9 mouse cellular contexts compared by ENCODE assay signal in genomic region chr8:88666435-88666834, GRCm38 (mm10). TPM values are rescaled to one million over a fixed set of nuclear protein-coding genes. Genes with fewer than 3 reads are reported as not detected.
DNase-seq lines count a peak whose midpoint lies in the region; ATAC-seq and TF ChIP-seq lines count a peak whose summit lies in the region.
"Had no signal": no experiment of that assay in that cellular context is flagged by ENCODE, and none has a peak within 500 bp of the region (broad histone marks: within the 10 kb centered on the region; RNA-seq: fewer than 3 reads in every experiment).

No protein-coding gene starts in this region.

- H3K36me3 ChIP-seq in stomach, embryonic 15.5 days = no peaks in the 10 kb centered on the region
- H3K36me3 ChIP-seq: limb, embryonic 13.5 days had no signal

- ATAC-seq in stomach, embryonic 15.5 days (ENCODE audit: insufficient read depth, low FRiP score, low read depth) = peak; percentile 67; the same call in 1 of the 2 replicates

- TF ChIP-seq POLR2A in bone marrow, adult 2 months (IDR thresholded peaks at IDR 0.05; ENCODE audit: borderline replicate concordance, control insufficient read depth, low read depth, low read length) = no peak

- H3K27ac ChIP-seq in bone marrow, adult 2 months (ENCODE audit: control insufficient read depth, insufficient read depth, low read depth, low read length, poor library complexity) = peak overlapping the region; percentile 50; the same call in 1 of the 2 replicates
- no peak overlapping the region; the same call in 1 of the 2 replicates for H3K27ac ChIP-seq in stomach, embryonic 15.5 days
- H3K27ac ChIP-seq: limb, embryonic 13.5 days had no signal

- peak; percentile 54 for DNase-seq in layer of hippocampus, adult 9-11 months
- no peak for DNase-seq in layer of hippocampus, postnatal 14 days (ENCODE audit: low spot score in 2 of 2)
- peak; percentile 56 for DNase-seq in lung, postnatal 10 days
- DNase-seq in cerebellum, adult 9-11 months = no peak
- no peak for DNase-seq in gastrocnemius, postnatal 25 days
- DNase-seq: gastrocnemius, postnatal 14 days had no signal

- no peaks in the 10 kb centered on the region for H3K27me3 ChIP-seq in stomach, embryonic 15.5 days (replicated peaks)
- H3K27me3 ChIP-seq: limb, embryonic 13.5 days had no signal

- no peak for TF ChIP-seq CTCF in bone marrow, adult 2 months (IDR thresholded peaks at IDR 0.05; ENCODE audit: control insufficient read depth, insufficient read depth, low read length)

- no peaks in the 10 kb centered on the region for H3K9me3 ChIP-seq in stomach, embryonic 15.5 days
- H3K9me3 ChIP-seq: limb, embryonic 13.5 days had no signal

- WGBS in bone marrow, adult 2 months = 2% methylated on average over 1 of the region's 1 CpGs
- WGBS in stomach, embryonic 15.5 days = 41% methylated on average over 1 of the region's 1 CpGs

- H3K4me1 ChIP-seq in bone marrow, adult 2 months (ENCODE audit: control insufficient read depth, insufficient read depth, low read length) = peaks cover 15% of the 10 kb centered on the region
- peaks cover 7% of the 10 kb centered on the region; the same call in 1 of the 2 replicates for H3K4me1 ChIP-seq in stomach, embryonic 15.5 days

- H3K4me2 ChIP-seq in stomach, embryonic 15.5 days = no peak overlapping the region
- H3K4me2 ChIP-seq: limb, embryonic 13.5 days had no signal

- no peak overlapping the region for H3K9ac ChIP-seq in stomach, embryonic 15.5 days
- H3K9ac ChIP-seq: limb, embryonic 13.5 days had no signal

- no peak overlapping the region for H3K4me3 ChIP-seq in bone marrow, adult 2 months (replicated peaks; ENCODE audit: control insufficient read depth, low read depth, low read length)
- H3K4me3 ChIP-seq in stomach, embryonic 15.5 days (replicated peaks) = no peak overlapping the region
- H3K4me3 ChIP-seq: limb, embryonic 13.5 days had no signal

RNA-seq across cellular contexts. Expression of gene Nod2, which starts 19.3 kb away (rescaled TPM):
- total RNA-seq in layer of hippocampus, postnatal 14 days (2021) = under 1 TPM; 0.37 to 0.60 TPM
- polyA plus RNA-seq in bone marrow, adult 2 months (2011; ENCODE audit: insufficient read depth, insufficient read length, low replicate concordance, missing spikeins) = 2.6 TPM in 1 of 2 replicates, not detected in the other
- 0.19 and 0.21 TPM in 2 replicates for polyA plus RNA-seq in stomach, embryonic 15.5 days (2015; fragmentation: Nextera tagmentation; extraction: Ambion mirVana)
- under 1 TPM; 0.28 to 0.54 TPM for total RNA-seq in gastrocnemius, postnatal 25 days (2021)

RNA-seq across cellular contexts. Expression of gene Cyld, which starts 30.4 kb away (rescaled TPM):
- 10 to 100 TPM; 53.6 to 58.8 TPM for total RNA-seq in layer of hippocampus, postnatal 14 days (2021)
- polyA plus RNA-seq in bone marrow, adult 2 months (2011; ENCODE audit: insufficient read depth, insufficient read length, low replicate concordance, missing spikeins) = 7.5 and 10.9 TPM in 2 replicates
- 13.7 and 14.1 TPM in 2 replicates for polyA plus RNA-seq in stomach, embryonic 15.5 days (2015; fragmentation: Nextera tagmentation; extraction: Ambion mirVana)
- 10 to 100 TPM; 13.4 to 13.7 TPM for total RNA-seq in gastrocnemius, postnatal 25 days (2021)

RNA-seq across cellular contexts. Expression of gene Snx20, which starts 30.5 kb away (rescaled TPM):
- total RNA-seq in layer of hippocampus, postnatal 14 days (2021) = 1 to 10 TPM; 2.1 to 2.2 TPM
- 7.9 and 18.6 TPM in 2 replicates for polyA plus RNA-seq in bone marrow, adult 2 months (2011; ENCODE audit: insufficient read depth, insufficient read length, low replicate concordance, missing spikeins)
- polyA plus RNA-seq in stomach, embryonic 15.5 days (2015; fragmentation: Nextera tagmentation; extraction: Ambion mirVana) = 2.8 TPM in 2 replicates
- total RNA-seq in gastrocnemius, postnatal 25 days (2021) = under 1 TPM; 0.18 to 0.38 TPM

Comparison
In these comparisons a context has a peak if more than half of its experiments do, and no peak if none do; other contexts are left out.
1. DNase-seq: peak in layer of hippocampus, adult 9-11 months (single experiment) and lung, postnatal 10 days (single experiment); none in layer of hippocampus, postnatal 14 days (0 of 2), cerebellum, adult 9-11 months (single experiment) and gastrocnemius, postnatal 25 days (single experiment).